Mouse (Mus musculus) embryonic facial prominence, embryonic 10.5 days (tissue): ENCODE measurements at regions not wholly inside any gene's neighbourhood (a gene's known extent, or its start where the extent isn't known, plus 50 kb on each side); places are given as distances from the start of the nearest gene placed in this dataset.
A peak's percentile ranks its signal among the peaks of the same experiment; 100 is the strongest.

Source experiments
- DNase-seq: peaks from one replicate; pipeline ENCODE4 v3.0.0-alpha.2; 2017; ENCODE audit warnings: low spot score
- H3K27ac ChIP-seq: fragments of 300-500 bp; sonication (generic); replicated peaks from 2 replicates; pipeline ENCODE4 v1.5.1; 2016; ENCODE audit warnings: mild to moderate bottlenecking
- H3K27me3 ChIP-seq: fragments of 300-500 bp; sonication (generic); replicated peaks from 2 replicates; pipeline ENCODE4 v1.6.1; 2016; ENCODE audit warnings: low read depth, mild to moderate bottlenecking; ENCODE audit not compliant: poor library complexity, severe bottlenecking
- H3K36me3 ChIP-seq: fragments of 300-500 bp; sonication (generic); replicated peaks from 2 replicates; pipeline ENCODE4 v1.6.1; 2016; ENCODE audit warnings: mild to moderate bottlenecking, moderate library complexity
- H3K4me1 ChIP-seq: fragments of 300-500 bp; sonication (generic); 2 replicates; pipeline ENCODE4 v1.6.1; 2016
- H3K4me3 ChIP-seq: fragments of 300-500 bp; sonication (generic); 2 replicates; pipeline ENCODE4 v1.5.1; 2016; ENCODE audit warnings: mild to moderate bottlenecking, moderate library complexity
- H3K9me3 ChIP-seq: fragments of 300-500 bp; sonication (generic); 2 replicates; pipeline ENCODE4 v1.6.1; 2016; ENCODE audit warnings: mild to moderate bottlenecking
- WGBS: fragments of 180-500 bp; shearing (Covaris S2); methylation state at CpG from one replicate; pipeline ENCODE4 v1.1.7; 2016; 5-methylcytosine and 5-hydroxymethylcytosine counted together

- DNase-seq, result no peak
- WGBS, result 69% methylated on average over 6 of the region's 6 CpGs
- no peaks in the 10 kb centered on the region for H3K36me3 ChIP-seq
- no peak overlapping the region for H3K27ac ChIP-seq
- no peaks in the 10 kb centered on the region for H3K9me3 ChIP-seq
- no peaks in the 10 kb centered on the region for H3K27me3 ChIP-seq
- H3K4me3 ChIP-seq, result no peak overlapping the region
- H3K4me1 ChIP-seq, result peaks cover 22% of the 10 kb centered on the region
Measured at GRCm38 (mm10) chr14:46223008-46223407, 156.2 kb upstream of the Gm15217 start.

DNA sequence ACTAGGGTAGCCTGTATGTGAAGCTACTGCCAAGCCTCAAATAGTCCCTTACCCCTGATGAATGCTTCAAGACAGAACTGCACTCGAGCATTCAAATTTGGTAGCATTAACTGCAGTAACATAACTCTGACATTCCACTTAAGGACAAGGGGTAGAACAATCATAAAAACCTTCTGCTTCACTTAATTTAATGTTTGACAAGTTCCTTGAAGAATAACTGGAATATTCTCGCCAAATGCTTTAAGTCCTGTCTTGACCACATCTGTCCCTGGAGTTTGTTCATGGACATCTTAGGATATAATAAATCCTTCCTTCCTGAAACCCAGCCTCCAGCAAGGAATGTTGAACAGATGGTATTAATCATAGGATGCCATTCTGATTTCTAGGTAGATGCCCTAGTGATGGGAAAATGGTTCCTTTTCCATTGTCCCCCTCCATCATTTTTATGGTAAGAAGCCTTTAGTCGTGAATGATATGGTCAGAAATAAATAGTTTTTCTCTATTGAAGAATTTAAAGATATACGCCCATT lies 154.7 kb upstream of the Gm15217 start:
- H3K4me3 ChIP-seq, result no peak overlapping the region
- WGBS, result 69% methylated on average over 4 of the region's 4 CpGs
- no peaks in the 10 kb centered on the region for H3K27me3 ChIP-seq
- no peak for DNase-seq
- no peaks in the 10 kb centered on the region for H3K36me3 ChIP-seq
- H3K27ac ChIP-seq, result no peak overlapping the region
- H3K4me1 ChIP-seq, result peaks cover 22% of the 10 kb centered on the region
- no peaks in the 10 kb centered on the region for H3K9me3 ChIP-seq

- Histone ChIP-seq H3K9me3 (no peaks in the 10 kb centered on the region), H3K4me1 (peaks cover 22% of the 10 kb centered on the region), H3K4me3 (no peak overlapping the region), H3K36me3 (no peaks in the 10 kb centered on the region), H3K27ac (no peak overlapping the region), H3K27me3 (no peaks in the 10 kb centered on the region)
- no peak for DNase-seq
- 58% methylated on average over 6 of the region's 6 CpGs for WGBS
Measured at GRCm38 (mm10) chr14:46225851-46226608, 153.2 kb upstream of the Gm15217 start.

DNA sequence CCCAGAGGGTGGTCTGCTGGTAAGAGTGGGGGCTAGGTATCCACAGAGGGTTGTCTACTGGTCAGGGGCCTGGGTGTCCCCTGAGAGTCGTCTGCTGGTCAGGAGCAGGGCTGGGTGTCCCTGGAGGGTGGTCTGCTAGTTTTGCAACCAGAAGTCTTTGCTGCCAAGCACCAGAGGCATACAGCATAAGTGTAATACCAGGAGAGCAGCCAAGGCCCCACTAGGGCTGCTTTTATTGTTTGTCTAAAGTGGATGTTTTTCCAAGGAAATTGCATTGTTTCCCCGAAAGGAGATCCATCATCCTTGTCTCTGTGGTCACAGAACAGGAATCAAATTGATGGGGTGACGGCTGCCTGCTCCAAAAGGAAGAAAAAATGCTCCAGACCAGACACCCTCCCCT lies 145.2 kb upstream of the Gm15217 start:
- Histone ChIP-seq H3K4me1 (peaks cover 4% of the 10 kb centered on the region; the same call in 1 of the 2 replicates), H3K4me3 (no peak overlapping the region), H3K36me3 (no peaks in the 10 kb centered on the region), H3K27me3 (no peaks in the 10 kb centered on the region), H3K27ac (no peak overlapping the region), H3K9me3 (no peaks in the 10 kb centered on the region)
- DNase-seq, result no peak
- 60% methylated on average over 3 of the region's 3 CpGs for WGBS

- no peak overlapping the region for H3K4me3 ChIP-seq
- no peaks in the 10 kb centered on the region for H3K27me3 ChIP-seq
- no peak for DNase-seq
- 93% methylated on average over 8 of the region's 8 CpGs for WGBS
- H3K36me3 ChIP-seq, result no peaks in the 10 kb centered on the region
- peaks cover 4% of the 10 kb centered on the region; the same call in 1 of the 2 replicates for H3K4me1 ChIP-seq
- H3K27ac ChIP-seq, result no peak overlapping the region
- H3K9me3 ChIP-seq, result no peaks in the 10 kb centered on the region
Measured at GRCm38 (mm10) chr14:46234835-46235234, 144.4 kb upstream of the Gm15217 start.

DNA sequence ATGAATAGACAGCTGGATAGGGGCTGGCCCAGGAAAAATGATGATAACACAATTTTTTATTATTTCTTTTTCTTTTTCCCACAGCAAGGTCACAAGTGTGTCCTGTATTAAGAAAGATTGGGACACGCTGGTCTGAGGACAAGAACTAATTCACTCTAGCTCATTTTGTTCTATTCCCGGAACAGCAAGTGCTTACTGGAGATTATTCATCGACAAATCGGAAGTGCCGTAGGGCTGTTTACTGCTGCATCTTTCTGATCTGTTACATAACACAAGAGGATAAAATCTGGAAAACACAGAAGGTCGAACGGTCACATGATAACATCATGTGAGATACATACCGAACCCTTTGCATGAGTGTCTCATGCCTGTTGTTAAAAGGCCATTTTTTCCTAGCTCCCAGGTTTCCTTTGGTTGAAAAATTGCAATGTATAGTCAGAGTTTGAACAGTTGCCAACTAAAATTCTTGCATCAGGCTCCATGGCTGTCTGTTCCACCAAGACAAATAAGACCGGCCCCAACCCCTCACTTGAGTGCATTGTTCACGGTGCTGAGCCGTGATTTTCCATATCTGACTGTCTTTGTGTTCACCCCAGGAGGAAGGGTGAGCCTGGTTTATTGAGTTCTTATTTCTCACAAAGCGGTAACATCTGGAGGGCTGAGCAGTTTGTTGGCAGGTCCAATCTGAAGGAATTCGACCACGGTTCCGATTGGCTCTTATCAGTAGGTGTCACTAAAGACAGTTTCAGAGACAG lies 139.0 kb upstream of the Gm15217 start:
- Histone ChIP-seq H3K27ac (no peak overlapping the region), H3K27me3 (no peaks in the 10 kb centered on the region), H3K36me3 (no peaks in the 10 kb centered on the region), H3K4me1 (no peaks in the 10 kb centered on the region), H3K9me3 (no peaks in the 10 kb centered on the region), H3K4me3 (no peak overlapping the region)
- no peak for DNase-seq
- WGBS, result 91% methylated on average over 15 of the region's 15 CpGs

GRCm38 (mm10) chr14:46240896-46241295 lies 138.3 kb upstream of the Gm15217 start:
- Histone ChIP-seq H3K4me3 (no peak overlapping the region), H3K9me3 (no peaks in the 10 kb centered on the region), H3K4me1 (no peaks in the 10 kb centered on the region), H3K27ac (no peak overlapping the region), H3K27me3 (no peaks in the 10 kb centered on the region), H3K36me3 (no peaks in the 10 kb centered on the region)
- WGBS, result 89% methylated on average over 2 of the region's 2 CpGs
- DNase-seq, result no peak

GRCm38 (mm10) chr14:46247491-46248484 lies 131.4 kb upstream of the Gm15217 start:
- Histone ChIP-seq H3K4me1 (peaks cover 12% of the 10 kb centered on the region), H3K27ac (no peak overlapping the region), H3K27me3 (no peaks in the 10 kb centered on the region), H3K36me3 (no peaks in the 10 kb centered on the region), H3K4me3 (no peak overlapping the region), H3K9me3 (no peaks in the 10 kb centered on the region)
- 62% methylated on average over 16 of the region's 16 CpGs for WGBS
- DNase-seq, result no peak

DNA sequence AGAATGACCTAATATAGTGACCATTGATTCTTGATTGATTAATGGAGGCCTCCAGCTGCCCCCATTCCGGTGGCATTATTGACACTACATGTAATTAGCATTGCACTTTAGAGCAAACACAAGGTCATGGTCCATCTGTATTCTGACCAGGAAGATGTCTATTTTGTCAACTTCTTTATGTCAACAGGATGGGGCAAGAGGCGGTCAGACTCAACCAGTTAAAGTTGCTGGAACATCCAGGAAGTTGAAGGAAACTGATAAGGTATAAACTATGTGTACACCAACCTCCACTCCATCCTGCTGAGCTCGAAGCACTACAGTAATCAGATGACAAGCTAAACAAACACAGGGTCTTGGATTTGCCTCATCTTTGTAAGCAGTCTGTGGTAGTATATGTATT lies 130.1 kb upstream of the Gm15217 start:
- Histone ChIP-seq H3K4me3 (no peak overlapping the region), H3K27me3 (no peaks in the 10 kb centered on the region), H3K9me3 (no peaks in the 10 kb centered on the region), H3K4me1 (peaks cover 12% of the 10 kb centered on the region), H3K36me3 (no peaks in the 10 kb centered on the region), H3K27ac (no peak overlapping the region)
- 70% methylated on average over 3 of the region's 3 CpGs for WGBS
- no peak for DNase-seq

DNA sequence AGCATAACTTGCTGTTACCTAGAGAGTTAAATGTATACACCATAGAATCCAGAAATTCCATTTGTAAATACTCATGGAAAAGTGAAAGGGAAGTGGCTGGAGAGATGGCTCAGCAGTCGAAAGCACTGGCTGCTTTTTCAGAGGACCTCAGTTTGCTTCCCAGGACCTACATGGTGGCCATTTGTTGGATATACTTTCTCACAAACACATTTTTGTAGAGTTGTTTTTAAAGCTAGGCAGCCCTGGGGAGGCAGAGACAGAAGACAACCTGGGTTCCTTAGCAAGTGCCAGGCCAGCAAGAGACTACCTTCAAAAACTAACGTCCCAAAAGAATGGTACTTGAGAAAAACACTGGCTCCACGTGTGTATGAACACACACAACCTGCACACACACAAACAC lies 124.0 kb upstream of the Gm15217 start:
- Histone ChIP-seq H3K4me3 (no peak overlapping the region), H3K4me1 (peaks cover 26% of the 10 kb centered on the region), H3K27ac (no peak overlapping the region), H3K9me3 (no peaks in the 10 kb centered on the region), H3K36me3 (no peaks in the 10 kb centered on the region), H3K27me3 (no peaks in the 10 kb centered on the region)
- DNase-seq, result no peak
- WGBS, result 80% methylated on average over 3 of the region's 3 CpGs

GRCm38 (mm10) chr14:46256336-46256735 lies 122.9 kb upstream of the Gm15217 start:
- peak; percentile 37 for DNase-seq
- WGBS, result 4% methylated on average over 1 of the region's 1 CpGs
- H3K27me3 ChIP-seq, result no peaks in the 10 kb centered on the region
- no peak overlapping the region for H3K4me3 ChIP-seq
- no peaks in the 10 kb centered on the region for H3K9me3 ChIP-seq
- H3K27ac ChIP-seq, result peak overlapping the region; percentile 25; the same call in 1 of the 2 replicates
- H3K36me3 ChIP-seq, result no peaks in the 10 kb centered on the region
- peaks cover 26% of the 10 kb centered on the region for H3K4me1 ChIP-seq

DNA sequence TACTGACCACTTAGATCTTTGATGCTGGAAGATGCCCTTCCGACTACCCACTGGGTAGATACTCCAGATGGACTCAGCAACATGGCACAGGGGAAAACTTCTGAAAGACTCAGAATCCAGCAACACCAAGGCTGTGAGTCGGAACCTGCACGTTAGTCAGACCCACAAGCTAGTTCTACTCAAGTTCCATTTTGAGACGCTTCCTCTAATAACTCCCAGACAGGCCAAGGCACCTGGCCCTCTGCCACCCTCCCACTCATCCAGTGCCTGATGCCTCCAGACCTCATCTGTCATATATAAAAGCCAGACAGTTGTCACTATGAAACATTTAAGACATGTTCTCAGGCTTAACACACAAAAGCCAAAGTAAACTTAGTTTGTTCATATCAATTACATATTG lies 121.9 kb upstream of the Gm15217 start:
- DNase-seq, result no peak
- no peaks in the 10 kb centered on the region for H3K36me3 ChIP-seq
- no peaks in the 10 kb centered on the region for H3K27me3 ChIP-seq
- H3K9me3 ChIP-seq, result no peaks in the 10 kb centered on the region
- H3K4me3 ChIP-seq, result no peak overlapping the region
- H3K27ac ChIP-seq, result no peak overlapping the region
- peaks cover 26% of the 10 kb centered on the region for H3K4me1 ChIP-seq
- WGBS, result 76% methylated on average over 4 of the region's 4 CpGs
